Mouse (Mus musculus) forebrain, embryonic 13.5 days (tissue): Measurements from ENCODE around the gene Tnfsf15. TPM values are rescaled to one million over a fixed set of nuclear protein-coding genes. Genes with fewer than 3 reads are reported as not detected.

ENCODE experiments used
- ATAC-seq: fragments of 200-750 bp; cut with Nextera tagmentation; 2 replicates; pipeline ENCODE4 v1.8.0; 2017
- H3K27ac ChIP-seq: fragments of 300-500 bp; sonication (generic); 2 replicates; pipeline ENCODE4 v1.5.1; 2015; ENCODE audit warnings: inconsistent platforms, mild to moderate bottlenecking, moderate library complexity
- H3K27me3 ChIP-seq: fragments of 300-500 bp; sonication (generic); 2 replicates; pipeline ENCODE4 v1.6.1; 2015; ENCODE audit warnings: mild to moderate bottlenecking, inconsistent platforms
- H3K36me3 ChIP-seq: fragments of 300-500 bp; sonication (generic); 2 replicates; pipeline ENCODE4 v1.6.1; 2015; ENCODE audit warnings: mild to moderate bottlenecking, inconsistent platforms; ENCODE audit not compliant: poor library complexity, severe bottlenecking
- H3K4me1 ChIP-seq: fragments of 300-500 bp; sonication (generic); 2 replicates; pipeline ENCODE4 v1.6.1; 2015; ENCODE audit warnings: inconsistent platforms
- H3K4me2 ChIP-seq: fragments of 300-500 bp; sonication (generic); 2 replicates; pipeline ENCODE4 v1.6.1; 2015; ENCODE audit warnings: inconsistent platforms, mild to moderate bottlenecking, moderate library complexity
- H3K4me3 ChIP-seq: fragments of 300-500 bp; sonication (generic); 2 replicates; pipeline ENCODE4 v1.5.1; 2015; ENCODE audit warnings: mild to moderate bottlenecking, inconsistent platforms
- H3K9ac ChIP-seq: fragments of 300-500 bp; sonication (generic); 2 replicates; pipeline ENCODE4 v1.6.1; 2015; ENCODE audit warnings: mild to moderate bottlenecking, inconsistent platforms
- H3K9me3 ChIP-seq: fragments of 300-500 bp; sonication (generic); replicated peaks from 2 replicates; pipeline ENCODE4 v1.6.1; 2016; ENCODE audit warnings: inconsistent platforms
- WGBS: fragments of 180-500 bp; shearing (Covaris S2); methylation state at CpG from one replicate; pipeline ENCODE4 v1.1.7; 2015; 5-methylcytosine and 5-hydroxymethylcytosine counted together
- polyA plus RNA-seq: library from polyadenylated mRNA; unstranded; fragments of >200 nt; fragmentation: Nextera tagmentation; extraction: Ambion mirVana; gene quantifications from 2 replicates; pipeline ENCODE4 v1.2.1, GENCODE M21; 2015

The Tnfsf15 gene
- polyA plus RNA-seq, 1 experiment from 2014 or later, result not detected

- Histone ChIP-seq H3K27me3 (no peaks in the 10 kb centered on the region), H3K9me3 (no peaks in the 10 kb centered on the region), H3K9ac (no peak overlapping the region), H3K4me2 (no peak overlapping the region), H3K4me1 (no peaks in the 10 kb centered on the region), H3K27ac (no peak overlapping the region), H3K36me3 (no peaks in the 10 kb centered on the region), H3K4me3 (no peak overlapping the region)
- ATAC-seq, result no peak
- 87% methylated on average over 6 of the region's 6 CpGs for WGBS
These were observed 12.7 kb upstream of the Tnfsf15 start for GRCm38 (mm10) chr4:63757527-63758154.

GRCm38 (mm10) chr4:63756072-63756471, 11.2 kb upstream of the Tnfsf15 start:
- 78% methylated on average over 2 of the region's 2 CpGs for WGBS
- no peaks in the 10 kb centered on the region for H3K36me3 ChIP-seq
- H3K27ac ChIP-seq, result no peak overlapping the region
- no peaks in the 10 kb centered on the region for H3K4me1 ChIP-seq
- H3K4me3 ChIP-seq, result no peak overlapping the region
- no peak for ATAC-seq
- no peaks in the 10 kb centered on the region for H3K9me3 ChIP-seq
- no peaks in the 10 kb centered on the region for H3K27me3 ChIP-seq
- H3K9ac ChIP-seq, result no peak overlapping the region
- H3K4me2 ChIP-seq, result no peak overlapping the region

- Histone ChIP-seq H3K4me3 (no peak overlapping the region), H3K27me3 (no peaks in the 10 kb centered on the region), H3K4me2 (no peak overlapping the region), H3K9me3 (no peaks in the 10 kb centered on the region), H3K36me3 (no peaks in the 10 kb centered on the region), H3K4me1 (no peaks in the 10 kb centered on the region), H3K9ac (no peak overlapping the region), H3K27ac (no peak overlapping the region)
- ATAC-seq, result no peak
- WGBS, result 81% methylated on average over 9 of the region's 9 CpGs
These were observed 9.6 kb upstream of the Tnfsf15 start for GRCm38 (mm10) chr4:63754467-63755020.

GRCm38 (mm10) chr4:63753855-63754254, 8.9 kb upstream of the Tnfsf15 start:
- no peaks in the 10 kb centered on the region for H3K9me3 ChIP-seq
- no peaks in the 10 kb centered on the region for H3K4me1 ChIP-seq
- H3K9ac ChIP-seq, result no peak overlapping the region
- H3K4me2 ChIP-seq, result no peak overlapping the region
- WGBS, result 79% methylated on average over 2 of the region's 2 CpGs
- ATAC-seq, result no peak
- H3K27ac ChIP-seq, result no peak overlapping the region
- no peak overlapping the region for H3K4me3 ChIP-seq
- H3K36me3 ChIP-seq, result no peaks in the 10 kb centered on the region
- H3K27me3 ChIP-seq, result no peaks in the 10 kb centered on the region

GRCm38 (mm10) chr4:63752687-63753523, 8.0 kb upstream of the Tnfsf15 start:
- Histone ChIP-seq H3K36me3 (no peaks in the 10 kb centered on the region), H3K4me3 (no peak overlapping the region), H3K4me1 (no peaks in the 10 kb centered on the region), H3K4me2 (no peak overlapping the region), H3K27ac (no peak overlapping the region), H3K9me3 (no peaks in the 10 kb centered on the region), H3K27me3 (no peaks in the 10 kb centered on the region), H3K9ac (no peak overlapping the region)
- no peak for ATAC-seq
- WGBS, result 74% methylated on average over 16 of the region's 16 CpGs

GRCm38 (mm10) chr4:63748061-63748730, 3.3 kb upstream of the Tnfsf15 start:
- H3K4me1 ChIP-seq, result 0 out of 2 replicates have a peak, but pooled peaks cover 5% of the 10 kb centered on the region
- ATAC-seq, result no peak
- no peaks in the 10 kb centered on the region for H3K27me3 ChIP-seq
- H3K9ac ChIP-seq, result no peak overlapping the region
- no peaks in the 10 kb centered on the region for H3K36me3 ChIP-seq
- H3K4me3 ChIP-seq, result no peak overlapping the region
- H3K27ac ChIP-seq, result no peak overlapping the region
- no peaks in the 10 kb centered on the region for H3K9me3 ChIP-seq
- H3K4me2 ChIP-seq, result no peak overlapping the region
- WGBS, result 77% methylated on average over 3 of the region's 3 CpGs

- H3K4me1 ChIP-seq, result 0 out of 2 replicates have a peak, but pooled peaks cover 5% of the 10 kb centered on the region
- no peaks in the 10 kb centered on the region for H3K36me3 ChIP-seq
- H3K9me3 ChIP-seq, result no peaks in the 10 kb centered on the region
- ATAC-seq, result no peak
- no peak overlapping the region for H3K4me3 ChIP-seq
- H3K9ac ChIP-seq, result no peak overlapping the region
- H3K27ac ChIP-seq, result no peak overlapping the region
- no peaks in the 10 kb centered on the region for H3K27me3 ChIP-seq
- WGBS, result 79% methylated on average over 6 of the region's 6 CpGs
- H3K4me2 ChIP-seq, result no peak overlapping the region
These were observed 358 bp upstream of the Tnfsf15 start for GRCm38 (mm10) chr4:63745271-63745670.

GRCm38 (mm10) chr4:63743660-63744059, 1.3 kb downstream of the Tnfsf15 start:
- no peaks in the 10 kb centered on the region for H3K9me3 ChIP-seq
- 74% methylated on average over 1 of the region's 1 CpGs for WGBS
- H3K4me2 ChIP-seq, result no peak overlapping the region
- H3K27me3 ChIP-seq, result no peaks in the 10 kb centered on the region
- no peak overlapping the region for H3K27ac ChIP-seq
- H3K4me1 ChIP-seq, result 0 out of 2 replicates have a peak, but pooled peaks cover 5% of the 10 kb centered on the region
- no peak overlapping the region for H3K9ac ChIP-seq
- ATAC-seq, result no peak
- H3K36me3 ChIP-seq, result no peaks in the 10 kb centered on the region
- no peak overlapping the region for H3K4me3 ChIP-seq

- H3K4me1 ChIP-seq, result 0 out of 2 replicates have a peak, but pooled peaks cover 5% of the 10 kb centered on the region
- no peak overlapping the region for H3K4me2 ChIP-seq
- no peak overlapping the region for H3K27ac ChIP-seq
- H3K36me3 ChIP-seq, result no peaks in the 10 kb centered on the region
- H3K9ac ChIP-seq, result no peak overlapping the region
- WGBS, result 93% methylated on average over 5 of the region's 5 CpGs
- ATAC-seq, result no peak
- H3K4me3 ChIP-seq, result no peak overlapping the region
- H3K27me3 ChIP-seq, result no peaks in the 10 kb centered on the region
- H3K9me3 ChIP-seq, result no peaks in the 10 kb centered on the region
These were observed 2.0 kb downstream of the Tnfsf15 start for GRCm38 (mm10) chr4:63742763-63743371.

GRCm38 (mm10) chr4:63742101-63742500, 2.8 kb downstream of the Tnfsf15 start:
- 57% methylated on average over 7 of the region's 7 CpGs for WGBS

GRCm38 (mm10) chr4:63740761-63741160, 4.2 kb downstream of the Tnfsf15 start:
- ATAC-seq, result no peak
- 79% methylated on average over 4 of the region's 4 CpGs for WGBS
- Histone ChIP-seq H3K9me3 (no peaks in the 10 kb centered on the region), H3K9ac (no peak overlapping the region), H3K4me1 (0 out of 2 replicates have a peak, but pooled peaks cover 5% of the 10 kb centered on the region), H3K27me3 (no peaks in the 10 kb centered on the region), H3K4me3 (no peak overlapping the region), H3K36me3 (no peaks in the 10 kb centered on the region), H3K27ac (no peak overlapping the region), H3K4me2 (no peak overlapping the region)

More at GRCm38 (mm10) chr4:63742101-63742500, 2.8 kb downstream of the Tnfsf15 start:
- H3K4me2 ChIP-seq, result no peak overlapping the region
- H3K4me3 ChIP-seq, result no peak overlapping the region
- H3K9ac ChIP-seq, result no peak overlapping the region
- no peak overlapping the region for H3K27ac ChIP-seq
- no peaks in the 10 kb centered on the region for H3K27me3 ChIP-seq
- H3K36me3 ChIP-seq, result no peaks in the 10 kb centered on the region
- no peaks in the 10 kb centered on the region for H3K9me3 ChIP-seq
- no peak for ATAC-seq
- 0 out of 2 replicates have a peak, but pooled peaks cover 5% of the 10 kb centered on the region for H3K4me1 ChIP-seq
